Mouse (Mus musculus) macrophage (primary cell): ENCODE results near the gene Prl3d1. TPM values are rescaled to one million over a fixed set of nuclear protein-coding genes. Genes with fewer than 3 reads are reported as not detected.
"Not testable (repeated sequence)": the region's sequence is repeated elsewhere in the genome, so short reads cannot be mapped to it uniquely, and the experiment has no call there.

Source experiments
- H3K27ac ChIP-seq: fragments of 350-480 bp; formaldehyde crosslinking; 2 replicates; pipeline ENCODE4 v1.9.0; 2021
- H3K36me3 ChIP-seq: fragments of 350-480 bp; formaldehyde crosslinking; 2 replicates; pipeline ENCODE4 v1.9.0; 2021; ENCODE audit errors: inconsistent target
- H3K4me3 ChIP-seq: fragments of 350-480 bp; formaldehyde crosslinking; 2 replicates; pipeline ENCODE4 v1.9.0; 2021; ENCODE audit errors: inconsistent target
- H3K79me2 ChIP-seq: fragments of 350-480 bp; formaldehyde crosslinking; 2 replicates; pipeline ENCODE4 v1.9.0; 2021; ENCODE audit errors: inconsistent target
- WGBS: methylation state at CpG from one replicate; pipeline ENCODE4 v1.1.7; 2026; ENCODE audit warnings: inconsistent platforms; ENCODE audit not compliant: missing documents; 5-methylcytosine and 5-hydroxymethylcytosine counted together
- polyA plus RNA-seq: library from polyadenylated mRNA; stranded (reverse); fragments of 250-400 nt; gene quantifications from 3 replicates; pipeline ENCODE4 v1.2.4, GENCODE M21; 2018; ENCODE audit warnings: inconsistent platforms
- total RNA-seq, 78 experiments: library from RNA; depleted of rRNA; stranded (reverse); fragments of 250-400 nt; gene quantifications; 1 replicate in 9 of 78; 2 replicates in 24 of 78; 3 replicates in 43 of 78; 4 replicates in 2 of 78; pipeline ENCODE4 v1.2.4; 2018; ENCODE audit warnings: inconsistent platforms in 56 of 78

The Prl3d1 gene
- not detected for total RNA-seq (2018; cell fraction: chromatin; rRNA removed)
- not detected for total RNA-seq (2018; cell fraction: cytosol; rRNA removed)
- total RNA-seq (2018; cell fraction: nucleus; rRNA removed) = not detected
- not detected in 3 replicates for polyA plus RNA-seq

DNA sequence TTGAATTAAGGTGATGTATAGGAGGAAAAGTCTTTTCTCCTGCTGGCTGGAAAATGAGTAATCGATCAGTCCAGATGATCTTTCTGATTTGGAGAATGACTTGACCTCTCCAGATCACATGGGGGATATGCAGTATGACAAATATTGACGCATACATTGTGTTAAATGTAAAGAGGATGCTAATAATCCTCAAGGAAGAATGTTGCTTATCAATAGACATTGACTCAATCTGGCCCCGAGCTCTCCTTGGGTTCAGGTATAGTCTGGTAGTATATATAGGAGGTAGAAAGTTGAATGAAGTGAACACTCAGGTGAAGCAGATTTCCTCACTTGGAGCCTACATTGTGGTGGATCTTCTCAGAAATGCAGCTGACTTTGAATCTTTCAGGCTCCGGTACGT is at the start of gene Prl3d1:
TSS of gene Prl3d1 (plus strand) at position 301 of the 400 bp plus-strand sequence.
- H3K4me3 ChIP-seq, H3K36me3 ChIP-seq, H3K79me2 ChIP-seq, H3K27ac ChIP-seq: not testable (repeated sequence)
- 84% methylated on average over 5 of the region's 5 CpGs for WGBS

DNA sequence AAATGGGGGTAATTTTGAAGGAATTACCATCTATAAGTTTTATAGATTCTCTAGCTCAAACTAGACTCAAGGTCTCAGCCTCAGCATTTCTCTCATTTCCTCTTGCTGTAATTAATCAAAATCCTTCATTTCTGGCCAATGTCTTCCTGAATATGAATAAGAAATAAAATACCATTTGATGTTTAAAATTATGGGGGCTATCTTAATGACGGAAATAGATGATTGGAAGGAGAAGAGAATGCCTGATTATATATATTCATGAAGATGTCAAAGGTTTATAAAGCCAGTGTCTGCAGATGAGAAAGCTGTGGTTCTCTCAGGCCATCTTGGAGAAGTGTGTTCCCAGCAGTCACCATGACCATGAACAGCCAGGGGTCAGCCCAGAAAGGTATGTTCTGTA is 36.7 kb upstream of the Prl3d1 start, which contains the start of gene Prl:
TSS of gene Prl (plus strand) at position 301 of the 400 bp plus-strand sequence.
- whole genome bisulfite sequencing = 100% methylated on average over 1 of the region's 1 CpGs
- Histone ChIP-seq H3K4me3 (no peak within 1 kb of the TSS), H3K36me3 (no peaks in the 10 kb centered on the region), H3K27ac (no peak within 1 kb of the TSS), H3K79me2 (no peaks in the 10 kb centered on the region)

DNA sequence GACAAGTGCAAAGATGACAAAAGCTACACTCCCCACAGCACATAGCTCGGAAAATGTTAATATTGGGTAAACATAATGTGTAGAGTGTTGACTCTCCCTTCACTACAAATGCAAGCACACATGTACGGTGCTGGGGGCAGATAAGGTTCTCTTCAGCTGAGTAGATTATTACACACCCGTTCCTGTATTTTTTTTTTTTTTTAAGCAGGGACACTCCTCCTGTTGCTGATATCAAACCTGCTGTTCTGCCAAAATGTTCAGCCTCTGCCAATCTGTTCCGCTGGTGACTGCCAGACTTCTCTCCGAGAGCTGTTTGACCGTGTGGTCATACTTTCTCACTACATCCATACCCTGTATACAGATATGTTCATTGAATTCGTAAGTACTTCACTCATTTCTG is 34.8 kb upstream of the Prl3d1 start:
- no peaks in the 10 kb centered on the region for H3K36me3 ChIP-seq
- 94% methylated on average over 7 of the region's 7 CpGs for WGBS

DNA sequence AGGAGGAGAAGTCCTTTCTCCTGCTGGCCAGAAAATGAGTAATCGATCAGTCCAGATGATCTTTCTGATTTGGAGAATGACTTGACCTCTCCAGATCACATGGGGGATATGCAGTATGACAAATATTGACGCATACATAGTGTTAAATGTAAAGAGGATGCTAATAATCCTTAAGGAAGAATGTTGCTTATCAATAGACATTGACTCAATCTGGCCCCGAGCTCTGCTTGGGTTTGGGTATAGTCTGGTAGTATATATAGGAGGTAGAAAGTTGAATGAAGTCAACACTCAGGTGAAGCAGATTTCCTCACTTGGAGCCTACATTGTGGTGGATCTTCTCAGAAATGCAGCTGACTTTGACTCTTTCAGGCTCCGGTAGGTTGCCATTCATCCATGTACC is 27.4 kb downstream of the Prl3d1 start, which contains the start of gene Prl3d2:
TSS of gene Prl3d2 (plus strand) at position 301 of the 400 bp plus-strand sequence.
- WGBS = no CpG with 5 or more reads among the region's 4 CpGs
- H3K4me3 ChIP-seq, H3K36me3 ChIP-seq, H3K27ac ChIP-seq, H3K79me2 ChIP-seq: not testable (repeated sequence)

More for the DNA sequence above, 34.8 kb upstream of the Prl3d1 start:
- Histone ChIP-seq H3K27ac (no peak overlapping the region), H3K4me3 (no peak overlapping the region), H3K79me2 (no peaks in the 10 kb centered on the region)

DNA sequence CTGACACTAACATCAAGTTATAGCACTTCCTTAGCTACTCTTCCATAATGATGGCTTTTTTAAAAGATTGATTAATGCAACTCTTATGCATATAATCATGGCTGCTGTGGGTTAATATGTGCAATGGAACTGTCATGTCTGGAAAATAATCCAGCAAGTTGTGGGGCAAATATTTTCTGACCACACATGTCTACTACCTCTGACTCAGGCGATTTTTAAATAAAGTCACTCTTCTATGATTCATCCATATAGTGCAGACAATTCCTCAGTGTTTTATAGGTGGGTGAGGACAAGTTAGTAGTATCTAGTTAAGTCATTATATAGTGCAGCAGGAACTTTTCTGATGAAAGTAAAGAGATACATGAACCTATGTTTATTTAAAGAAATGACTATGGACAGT is 54.3 kb downstream of the Prl3d1 start:
- Histone ChIP-seq H3K4me3 (no peak overlapping the region), H3K36me3 (no peaks in the 10 kb centered on the region), H3K27ac (no peak overlapping the region), H3K79me2 (no peaks in the 10 kb centered on the region)
- 23% methylated on average over 1 of the region's 1 CpGs for WGBS

Other genes starting within 250 kb of the Prl3d1 start
- gene Prl, start 36.6 kb upstream of the Prl3d1 start, polyA plus RNA-seq = not detected in 3 replicates
- not detected in 3 replicates for gene Prl3d2, start 27.5 kb downstream of the Prl3d1 start, polyA plus RNA-seq
- not detected in 3 replicates for gene Prl3d3, start 62.6 kb downstream of the Prl3d1 start, polyA plus RNA-seq
- not detected in 3 replicates for gene Prl3c1, start 102.5 kb downstream of the Prl3d1 start, polyA plus RNA-seq
- not detected in 3 replicates for gene Prl3b1, start 147.7 kb downstream of the Prl3d1 start, polyA plus RNA-seq
- gene Prl3a1, start 165.2 kb downstream of the Prl3d1 start, polyA plus RNA-seq = not detected in 3 replicates
- not detected in 3 replicates for gene Prl6a1, start 218.4 kb downstream of the Prl3d1 start, polyA plus RNA-seq